Mouse (Mus musculus): ENCODE measurements around the gene Cbl. TPM values are rescaled to one million over a fixed set of nuclear protein-coding genes. Genes with fewer than 3 reads are reported as not detected.

Gene Cbl
- polyA plus RNA-seq, 1 experiment from 2014 or later = 18.7 TPM

DNA sequence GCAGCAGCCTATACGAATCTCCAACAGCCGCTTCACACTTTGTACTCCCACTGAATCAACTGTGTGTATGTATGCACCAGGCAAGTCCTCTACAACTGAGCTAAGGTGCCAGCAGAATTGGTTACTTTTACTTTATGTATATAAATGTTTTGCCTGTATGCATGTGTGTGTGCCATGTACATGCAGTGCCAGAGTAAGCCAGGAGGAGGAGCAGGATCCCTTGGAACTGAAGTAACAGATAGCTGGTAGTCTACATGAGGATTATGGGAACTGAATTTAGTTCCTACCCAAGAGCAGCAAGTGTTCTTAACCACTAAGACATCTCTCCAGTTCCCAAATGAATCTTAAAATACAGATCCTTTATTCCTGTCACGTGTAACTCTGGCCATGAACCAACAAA is 51.6 kb downstream of the Cbl start:
- no peak overlapping the region for H3K4me2 ChIP-seq
- peaks cover 24% of the 10 kb centered on the region for H3K36me3 ChIP-seq
- H3K27me3 ChIP-seq = no peaks in the 10 kb centered on the region
- H3K9ac ChIP-seq (replicated peaks) = no peak overlapping the region
- H3K4me3 ChIP-seq (replicated peaks) = no peak overlapping the region
- H3K4me1 ChIP-seq (replicated peaks) = no peaks in the 10 kb centered on the region
- no peak overlapping the region for H3K27ac ChIP-seq
- ATAC-seq (ENCODE audit: insufficient number of reproducible peaks, insufficient read depth, low FRiP score, low TSS enrichment, low read depth) = no peak
- H3K9me3 ChIP-seq = peaks cover 10% of the 10 kb centered on the region
- 89% methylated on average over 3 of the region's 3 CpGs for WGBS

DNA sequence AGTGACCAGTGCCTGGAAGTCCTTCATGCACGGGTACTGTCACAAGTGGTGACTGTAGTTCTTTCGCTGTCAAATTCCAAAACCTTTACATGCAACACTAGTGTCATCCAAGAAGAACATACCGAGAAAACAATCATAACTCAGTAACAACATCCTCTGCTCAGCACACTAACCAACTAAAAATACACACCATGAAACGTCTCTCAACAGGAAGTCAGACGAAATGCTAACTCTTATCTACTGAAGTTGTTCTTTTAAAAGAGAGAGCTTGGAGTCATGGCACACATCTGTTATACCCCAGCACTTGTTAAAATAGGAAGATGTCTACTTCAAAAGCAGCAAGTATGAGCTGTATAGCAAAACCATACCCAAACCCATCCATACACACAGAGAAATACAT is 52.3 kb downstream of the Cbl start:
- no peak overlapping the region for H3K4me3 ChIP-seq (replicated peaks)
- H3K9ac ChIP-seq (replicated peaks) = no peak overlapping the region
- no peak overlapping the region for H3K27ac ChIP-seq
- H3K4me2 ChIP-seq = no peak overlapping the region
- no peaks in the 10 kb centered on the region for H3K27me3 ChIP-seq
- H3K36me3 ChIP-seq = peaks cover 24% of the 10 kb centered on the region
- ATAC-seq (ENCODE audit: insufficient number of reproducible peaks, insufficient read depth, low FRiP score, low TSS enrichment, low read depth) = no peak
- H3K9me3 ChIP-seq = peaks cover 10% of the 10 kb centered on the region
- no peaks in the 10 kb centered on the region for H3K4me1 ChIP-seq (replicated peaks)
- 89% methylated on average over 5 of the region's 5 CpGs for WGBS

DNA sequence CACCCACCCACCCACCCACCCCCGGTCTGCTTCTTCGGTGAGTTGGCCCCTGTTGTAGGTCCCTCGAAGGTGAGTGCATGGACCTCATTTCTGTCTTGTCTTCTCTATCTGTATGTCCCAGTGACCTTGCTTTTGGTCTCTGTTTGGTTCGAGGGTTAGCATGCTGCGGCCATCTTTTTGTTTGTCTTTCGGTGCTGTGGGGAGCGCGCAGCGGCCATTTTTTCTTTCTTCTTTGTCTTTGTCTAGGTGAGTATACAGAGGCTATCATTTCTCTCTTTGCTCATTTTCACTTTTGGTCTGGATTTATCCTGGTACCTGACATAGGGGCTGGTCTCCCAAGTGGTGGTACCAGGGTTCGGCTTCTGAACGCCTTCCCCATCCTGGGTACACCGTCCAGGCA is 55.0 kb downstream of the Cbl start:
- no peaks in the 10 kb centered on the region for H3K4me1 ChIP-seq (replicated peaks)
- H3K36me3 ChIP-seq = peaks cover 24% of the 10 kb centered on the region
- ATAC-seq (ENCODE audit: insufficient number of reproducible peaks, insufficient read depth, low FRiP score, low TSS enrichment, low read depth) = no peak
- H3K27ac ChIP-seq = no peak overlapping the region
- H3K9me3 ChIP-seq = peaks cover 10% of the 10 kb centered on the region
- 98% methylated on average over 12 of the region's 12 CpGs for WGBS
- no peak overlapping the region for H3K9ac ChIP-seq (replicated peaks)
- no peak overlapping the region for H3K4me3 ChIP-seq (replicated peaks)
- no peak overlapping the region for H3K4me2 ChIP-seq
- no peaks in the 10 kb centered on the region for H3K27me3 ChIP-seq

DNA sequence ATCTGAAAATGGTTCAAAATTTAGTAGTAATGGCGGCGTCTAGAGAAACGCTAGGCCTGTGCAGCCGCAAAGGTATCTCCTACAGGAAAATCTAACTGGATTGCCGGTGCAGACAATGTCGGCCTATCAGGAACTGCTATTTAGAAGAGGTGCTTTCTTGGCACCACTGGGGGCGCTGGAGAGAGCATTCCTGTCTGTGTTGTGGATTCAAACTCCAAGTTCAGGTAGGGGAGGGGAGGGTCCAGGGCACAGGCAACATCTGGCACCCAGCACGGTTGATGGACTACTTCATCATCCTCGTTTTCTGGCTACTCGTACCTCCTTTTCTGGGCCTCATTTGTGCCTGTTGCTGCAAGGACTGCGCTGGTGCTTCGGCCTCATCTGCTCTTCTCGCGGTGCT is 55.5 kb downstream of the Cbl start:
- ATAC-seq (ENCODE audit: insufficient number of reproducible peaks, insufficient read depth, low FRiP score, low TSS enrichment, low read depth) = no peak
- Histone ChIP-seq H3K9ac (replicated peaks) (no peak overlapping the region), H3K36me3 (peaks cover 24% of the 10 kb centered on the region), H3K4me3 (replicated peaks) (no peak overlapping the region), H3K4me1 (replicated peaks) (no peaks in the 10 kb centered on the region), H3K4me2 (no peak overlapping the region), H3K9me3 (peaks cover 10% of the 10 kb centered on the region), H3K27me3 (no peaks in the 10 kb centered on the region), H3K27ac (no peak overlapping the region)
- WGBS = 84% methylated on average over 14 of the region's 14 CpGs

DNA sequence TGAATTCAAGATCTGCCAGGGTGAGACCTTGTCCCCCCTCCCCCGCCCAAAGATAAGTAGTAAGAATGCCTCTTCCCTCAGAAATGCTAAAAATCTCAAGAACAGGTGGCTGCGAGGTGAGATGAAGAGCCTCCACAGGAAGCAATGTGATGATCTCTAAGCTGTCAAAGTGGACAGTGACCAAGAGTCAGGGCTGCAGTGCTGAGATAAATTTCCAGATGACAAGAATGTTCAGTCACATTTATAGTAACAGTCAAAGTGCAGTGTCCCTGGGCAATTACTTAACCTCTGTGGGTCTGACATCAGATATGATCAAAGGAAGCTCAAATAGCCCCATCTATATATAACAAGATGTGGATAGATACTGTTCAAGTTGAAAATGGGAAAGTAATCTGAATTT is 56.4 kb downstream of the Cbl start:
- Histone ChIP-seq H3K9ac (replicated peaks) (no peak overlapping the region), H3K36me3 (peaks cover 32% of the 10 kb centered on the region), H3K27ac (no peak overlapping the region), H3K4me3 (replicated peaks) (no peak overlapping the region), H3K4me2 (no peak overlapping the region), H3K9me3 (peaks cover 10% of the 10 kb centered on the region), H3K27me3 (no peaks in the 10 kb centered on the region), H3K4me1 (replicated peaks) (no peaks in the 10 kb centered on the region)
- WGBS = 86% methylated on average over 2 of the region's 2 CpGs
- ATAC-seq (ENCODE audit: insufficient number of reproducible peaks, insufficient read depth, low FRiP score, low TSS enrichment, low read depth) = no peak

DNA sequence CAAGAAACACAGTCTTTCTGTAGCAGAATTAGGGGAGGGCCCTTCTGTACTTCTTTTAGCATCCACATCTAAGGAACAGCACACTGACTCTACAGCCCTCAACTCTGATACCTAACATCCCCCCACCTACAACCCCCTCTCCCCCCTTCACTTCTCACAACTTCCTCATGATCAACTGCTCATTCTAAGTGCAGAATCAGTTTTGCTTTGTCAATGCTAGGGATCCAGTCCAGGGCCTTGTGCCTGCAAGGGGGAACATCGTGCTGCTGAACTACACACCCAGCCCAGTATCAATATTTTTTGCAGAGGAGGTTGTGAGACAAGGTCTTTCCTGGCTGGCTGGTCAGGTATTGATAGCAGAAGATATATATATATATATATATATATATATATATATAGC is 57.9 kb downstream of the Cbl start:
- no peaks in the 10 kb centered on the region for H3K4me1 ChIP-seq (replicated peaks)
- no peak overlapping the region for H3K27ac ChIP-seq
- WGBS = 84% methylated on average over 1 of the region's 1 CpGs
- no peak overlapping the region for H3K4me3 ChIP-seq (replicated peaks)
- no peaks in the 10 kb centered on the region for H3K27me3 ChIP-seq
- H3K9ac ChIP-seq (replicated peaks) = no peak overlapping the region
- peaks cover 10% of the 10 kb centered on the region for H3K9me3 ChIP-seq
- peaks cover 47% of the 10 kb centered on the region for H3K36me3 ChIP-seq
- H3K4me2 ChIP-seq = no peak overlapping the region
- no peak for ATAC-seq (ENCODE audit: insufficient number of reproducible peaks, insufficient read depth, low FRiP score, low TSS enrichment, low read depth)

DNA sequence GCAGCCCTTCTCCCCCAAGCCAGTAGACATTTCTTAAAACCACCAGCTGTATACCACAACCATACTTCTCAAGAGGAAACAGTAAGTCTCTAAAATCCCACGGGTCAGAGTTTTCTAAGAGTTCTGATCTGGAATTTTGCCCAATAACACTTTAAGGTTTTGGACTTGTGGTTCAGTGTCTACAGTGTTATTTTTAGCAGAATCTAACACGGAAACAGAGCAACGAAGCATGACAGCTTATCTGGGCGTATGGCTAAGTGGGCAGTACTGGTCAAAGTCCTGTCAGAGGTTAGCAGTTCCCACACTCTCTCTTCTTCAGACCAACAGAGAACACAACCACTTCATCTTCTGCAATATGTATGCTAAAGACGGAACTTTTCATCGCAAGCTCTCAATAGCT is 58.3 kb downstream of the Cbl start:
- 89% methylated on average over 6 of the region's 6 CpGs for WGBS
- Histone ChIP-seq H3K4me3 (replicated peaks) (no peak overlapping the region), H3K36me3 (peaks cover 49% of the 10 kb centered on the region)

DNA sequence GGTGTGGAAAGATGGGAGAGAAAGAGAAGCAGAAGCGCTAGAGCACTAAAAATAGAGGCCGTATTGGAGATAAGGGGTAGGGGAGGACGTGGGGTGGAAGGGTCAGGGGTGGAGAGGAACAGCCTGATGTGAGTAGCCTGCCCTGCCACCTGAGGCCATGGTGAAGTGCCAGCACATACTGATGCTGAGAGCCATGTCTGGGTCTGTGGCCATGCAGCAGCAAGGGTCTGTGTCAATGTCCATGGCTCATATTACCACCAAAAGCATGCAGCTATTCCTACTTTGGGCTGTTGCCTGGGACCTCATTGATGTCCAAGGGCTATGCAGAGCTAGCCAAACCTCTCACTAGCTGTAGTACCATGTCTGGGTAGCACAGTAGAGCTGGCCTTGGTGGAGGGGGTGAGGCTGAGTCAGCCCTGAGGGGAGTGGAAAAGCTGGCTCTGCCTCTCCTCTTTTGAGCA is 63.1 kb downstream of the Cbl start:
- ATAC-seq (ENCODE audit: insufficient number of reproducible peaks, insufficient read depth, low FRiP score, low TSS enrichment, low read depth) = no peak
- no peak overlapping the region for H3K9ac ChIP-seq (replicated peaks)
- H3K9me3 ChIP-seq = no peaks in the 10 kb centered on the region

More for the DNA sequence above, 58.3 kb downstream of the Cbl start:
- no peaks in the 10 kb centered on the region for H3K4me1 ChIP-seq (replicated peaks)
- H3K27ac ChIP-seq = no peak overlapping the region
- no peak for ATAC-seq (ENCODE audit: insufficient number of reproducible peaks, insufficient read depth, low FRiP score, low TSS enrichment, low read depth)
- H3K9ac ChIP-seq (replicated peaks) = no peak overlapping the region
- no peak overlapping the region for H3K4me2 ChIP-seq
- H3K27me3 ChIP-seq = no peaks in the 10 kb centered on the region
- peaks cover 8% of the 10 kb centered on the region for H3K9me3 ChIP-seq

DNA sequence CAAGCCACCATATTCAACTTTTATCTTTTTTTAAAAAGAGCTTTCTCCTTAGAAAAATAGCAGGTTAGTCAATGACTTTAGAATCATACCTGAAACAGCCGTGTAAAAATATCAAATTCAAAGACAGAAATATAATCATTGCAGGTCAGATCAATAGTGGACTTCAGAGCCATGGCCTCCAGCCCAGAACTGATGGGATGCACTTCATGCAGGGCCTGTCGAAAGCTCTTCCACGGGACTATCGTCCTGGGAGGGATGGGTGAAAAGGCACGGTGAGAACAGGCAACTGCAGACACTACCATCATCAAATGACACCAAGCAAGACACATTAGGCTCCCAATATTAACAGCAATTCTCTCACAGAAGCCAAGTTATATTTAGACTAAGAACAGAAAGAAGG is 64.9 kb downstream of the Cbl start:
- Histone ChIP-seq H3K27me3 (no peaks in the 10 kb centered on the region), H3K36me3 (peaks cover 82% of the 10 kb centered on the region), H3K4me3 (replicated peaks) (no peak overlapping the region), H3K4me2 (no peak overlapping the region), H3K27ac (no peak overlapping the region), H3K9me3 (no peaks in the 10 kb centered on the region), H3K4me1 (replicated peaks) (no peaks in the 10 kb centered on the region), H3K9ac (replicated peaks) (no peak overlapping the region)
- 92% methylated on average over 5 of the region's 5 CpGs for WGBS
- ATAC-seq (ENCODE audit: insufficient number of reproducible peaks, insufficient read depth, low FRiP score, low TSS enrichment, low read depth) = no peak

More for the DNA sequence above, 63.1 kb downstream of the Cbl start:
- no peak overlapping the region for H3K4me3 ChIP-seq (replicated peaks)
- no peaks in the 10 kb centered on the region for H3K4me1 ChIP-seq (replicated peaks)
- peaks cover 65% of the 10 kb centered on the region for H3K36me3 ChIP-seq
- WGBS = 90% methylated on average over 3 of the region's 3 CpGs
- H3K27me3 ChIP-seq = no peaks in the 10 kb centered on the region
- H3K4me2 ChIP-seq = no peak overlapping the region
- H3K27ac ChIP-seq = no peak overlapping the region

DNA sequence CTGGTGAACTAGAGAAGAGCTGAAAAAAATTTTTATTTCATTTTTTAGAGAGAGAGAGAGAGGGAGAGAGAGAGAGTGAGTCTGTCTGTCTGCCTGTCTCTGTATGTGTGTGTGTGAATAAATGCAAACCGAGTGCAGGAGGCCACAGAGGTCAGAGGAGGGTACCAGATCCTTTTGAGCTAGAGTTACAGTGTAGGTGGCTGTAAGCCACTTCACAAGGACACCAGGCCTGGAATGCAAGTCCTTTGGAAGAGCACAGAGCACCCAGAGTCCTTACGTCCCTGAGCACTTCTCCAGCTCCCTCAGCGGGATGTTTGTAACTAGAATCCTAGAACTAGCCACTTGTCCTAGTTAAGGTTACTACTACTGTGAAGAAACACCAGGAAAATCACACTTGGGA is 74.0 kb downstream of the Cbl start:
- no peak overlapping the region for H3K9ac ChIP-seq (replicated peaks)
- no peak overlapping the region for H3K27ac ChIP-seq
- H3K4me1 ChIP-seq (replicated peaks) = no peaks in the 10 kb centered on the region
- H3K27me3 ChIP-seq = no peaks in the 10 kb centered on the region
- peaks cover 88% of the 10 kb centered on the region for H3K36me3 ChIP-seq
- 79% methylated on average over 3 of the region's 3 CpGs for WGBS
- H3K9me3 ChIP-seq = no peaks in the 10 kb centered on the region; the same call in 1 of the 2 replicates
- H3K4me2 ChIP-seq = no peak overlapping the region
- ATAC-seq (ENCODE audit: insufficient number of reproducible peaks, insufficient read depth, low FRiP score, low TSS enrichment, low read depth) = no peak
- no peak overlapping the region for H3K4me3 ChIP-seq (replicated peaks)

DNA sequence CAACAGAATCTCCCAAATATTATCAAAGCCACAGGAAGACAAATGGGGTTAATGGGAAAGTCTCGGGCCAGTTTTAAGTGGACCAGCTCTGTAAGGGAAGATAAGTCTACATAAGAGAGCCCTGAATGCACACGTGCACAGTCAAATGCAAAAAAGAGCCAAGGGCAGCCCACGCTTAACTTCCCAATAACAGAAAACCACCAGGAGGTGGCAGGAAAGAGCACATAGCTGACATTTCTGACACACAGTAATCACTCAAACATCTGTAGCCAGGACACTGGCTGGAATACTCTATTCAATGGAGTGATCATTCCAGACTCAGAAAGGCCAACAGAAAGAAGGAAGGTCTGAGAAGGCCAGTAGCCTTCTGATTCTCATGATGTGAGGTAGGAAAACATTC is 86.6 kb downstream of the Cbl start:
- H3K27ac ChIP-seq = no peak overlapping the region
- H3K4me2 ChIP-seq = no peak overlapping the region
- H3K4me1 ChIP-seq (replicated peaks) = no peaks in the 10 kb centered on the region
- H3K36me3 ChIP-seq = peaks cover 82% of the 10 kb centered on the region
- ATAC-seq (ENCODE audit: insufficient number of reproducible peaks, insufficient read depth, low FRiP score, low TSS enrichment, low read depth) = no peak
- WGBS = 76% methylated on average over 3 of the region's 3 CpGs
- H3K9me3 ChIP-seq = no peaks in the 10 kb centered on the region
- no peak overlapping the region for H3K4me3 ChIP-seq (replicated peaks)
- H3K27me3 ChIP-seq = no peaks in the 10 kb centered on the region
- H3K9ac ChIP-seq (replicated peaks) = no peak overlapping the region

DNA sequence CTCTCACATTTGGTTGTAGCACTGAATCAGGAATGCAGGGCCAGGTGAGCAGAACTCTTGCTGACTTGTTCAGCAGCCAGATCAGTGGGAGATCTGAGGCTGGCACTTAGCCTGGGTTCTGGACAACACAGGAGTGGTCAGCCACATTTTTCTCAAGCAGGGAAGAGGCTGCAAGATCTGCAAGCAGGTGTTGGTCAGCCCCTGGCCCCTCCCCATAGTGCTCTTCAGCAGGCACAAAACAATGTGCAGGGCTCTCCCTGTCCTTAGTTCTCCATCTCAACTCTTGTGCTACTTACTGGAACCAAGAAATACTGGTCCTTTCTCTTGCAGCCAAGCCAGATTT is 89.2 kb downstream of the Cbl start:
- Histone ChIP-seq H3K9ac (replicated peaks) (no peak overlapping the region), H3K27ac (no peak overlapping the region), H3K4me2 (no peak overlapping the region), H3K9me3 (no peaks in the 10 kb centered on the region), H3K36me3 (peaks cover 77% of the 10 kb centered on the region), H3K27me3 (no peaks in the 10 kb centered on the region), H3K4me3 (replicated peaks) (no peak overlapping the region), H3K4me1 (replicated peaks) (no peaks in the 10 kb centered on the region)
- ATAC-seq (ENCODE audit: insufficient number of reproducible peaks, insufficient read depth, low FRiP score, low TSS enrichment, low read depth) = no peak

Measured in limb, embryonic 12.5 days (tissue).